17 mouse cellular contexts compared by ENCODE assay signal in genomic region chr4:149150256-149150655, GRCm38 (mm10). TPM values are rescaled to one million over a fixed set of nuclear protein-coding genes. Genes with fewer than 3 reads are reported as not detected.
DNase-seq lines count a peak whose midpoint lies in the region; ATAC-seq and TF ChIP-seq lines count a peak whose summit lies in the region.
"Had no signal": no experiment of that assay in that cellular context is flagged by ENCODE, and none has a peak within 500 bp of the region (broad histone marks: within the 10 kb centered on the region; RNA-seq: fewer than 3 reads in every experiment).

No protein-coding gene starts in this region.

- WGBS in kidney, postnatal 0 days = 48% methylated on average over 11 of the region's 11 CpGs
- 66% methylated on average over 11 of the region's 11 CpGs for WGBS in liver, embryonic 14.5 days (ENCODE audit: insufficient replicate concordance)

- no peak overlapping the region for H3K4me2 ChIP-seq in kidney, postnatal 0 days (ENCODE audit: low read length)
- H3K4me2 ChIP-seq in liver, embryonic 14.5 days (ENCODE audit: low read depth) = no peak overlapping the region
- H3K4me2 ChIP-seq: embryonic facial prominence, embryonic 13.5 days; heart, embryonic 13.5 days; limb, embryonic 15.5 days; midbrain, embryonic 12.5 days had no signal

- H3K4me3 ChIP-seq in kidney, postnatal 0 days (replicated peaks; ENCODE audit: low read depth, low read length) = no peak overlapping the region
- H3K4me3 ChIP-seq in liver, embryonic 14.5 days (ENCODE audit: insufficient read depth in 1 of 2, low read depth in 2 of 2, low read length in 2 of 2) = no peak overlapping the region
- H3K4me3 ChIP-seq: embryonic facial prominence, embryonic 13.5 days; heart, embryonic 13.5 days; hindbrain, embryonic 10.5 days; limb, embryonic 15.5 days; midbrain, embryonic 12.5 days had no signal

- no peak overlapping the region for H3K9ac ChIP-seq in kidney, postnatal 0 days (ENCODE audit: low read depth, low read length)
- H3K9ac ChIP-seq in liver, embryonic 14.5 days (replicated peaks) = no peak overlapping the region
- H3K9ac ChIP-seq: embryonic facial prominence, embryonic 13.5 days; heart, embryonic 13.5 days; limb, embryonic 15.5 days; midbrain, embryonic 12.5 days had no signal

- TF ChIP-seq CTCF in kidney, postnatal 0 days (IDR thresholded peaks at IDR 0.05; ENCODE audit: low read depth) = no peak
- TF ChIP-seq CTCF in liver, embryonic 14.5 days (IDR thresholded peaks at IDR 0.05; ENCODE audit: low read depth) = no peak

- H3K27me3 ChIP-seq in kidney, postnatal 0 days (ENCODE audit: insufficient read depth, low read length) = no peaks in the 10 kb centered on the region
- H3K27me3 ChIP-seq in liver, embryonic 14.5 days (ENCODE audit: control insufficient read depth, insufficient read depth, low read length) = no peaks in the 10 kb centered on the region
- H3K27me3 ChIP-seq: embryonic facial prominence, embryonic 13.5 days; heart, embryonic 13.5 days; limb, embryonic 15.5 days; midbrain, embryonic 12.5 days had no signal

- TF ChIP-seq EP300 in liver, embryonic 14.5 days (IDR thresholded peaks at IDR 0.05; ENCODE audit: low read depth) = no peak

- peak; percentile 78 for DNase-seq in adrenal gland, adult 2 months
- DNase-seq in adrenal gland, adult 18-20 months (ENCODE audit: low spot score in 2 of 2) = no peak
- no peak for DNase-seq in kidney, postnatal 0 days (ENCODE audit: low spot score)
- DNase-seq in kidney, postnatal 14 days = no peak
- DNase-seq in adrenal gland, adult 8-10 months = peak; percentile 61
- no peak for DNase-seq in liver, embryonic 14.5 days (ENCODE audit: low read depth in 3 of 3, low spot score in 3 of 3)
- no peak for DNase-seq in urinary bladder, postnatal 25 days (ENCODE audit: low spot score)
- DNase-seq in right cerebral cortex, adult 18-20 months = no peak
- DNase-seq: cerebellum, adult 11 months; kidney, adult 2 months had no signal

- peaks cover 39% of the 10 kb centered on the region for H3K36me3 ChIP-seq in kidney, postnatal 0 days (ENCODE audit: insufficient read depth, low read length)
- H3K36me3 ChIP-seq in liver, embryonic 14.5 days (replicated peaks; ENCODE audit: control insufficient read depth, insufficient read depth, low read depth) = peaks cover 32% of the 10 kb centered on the region

- H3K9me3 ChIP-seq in kidney, postnatal 0 days (replicated peaks; ENCODE audit: low read length) = no peaks in the 10 kb centered on the region
- no peaks in the 10 kb centered on the region for H3K9me3 ChIP-seq in liver, embryonic 14.5 days (ENCODE audit: control insufficient read depth, low read length)
- H3K9me3 ChIP-seq: embryonic facial prominence, embryonic 13.5 days; limb, embryonic 15.5 days had no signal

- H3K4me1 ChIP-seq in kidney, postnatal 0 days (replicated peaks; ENCODE audit: insufficient read depth, low read length) = no peaks in the 10 kb centered on the region
- peaks cover 0 to 13% of the 10 kb centered on the region in 2 experiments; a peak in 2 of 4 replicates for H3K4me1 ChIP-seq in liver, embryonic 14.5 days (replicated peaks; ENCODE audit: control insufficient read depth in 2 of 2, insufficient read depth in 2 of 2, low read length in 1 of 2)
- H3K4me1 ChIP-seq: midbrain, embryonic 12.5 days had no signal

- ATAC-seq in kidney, postnatal 0 days (replicated peaks; ENCODE audit: low FRiP score, low read depth) = peak; percentile 71
- ATAC-seq in liver, embryonic 14.5 days (ENCODE audit: insufficient read depth) = peak; percentile 23; the same call in 1 of the 2 replicates

- H3K27ac ChIP-seq in kidney, postnatal 0 days = no peak overlapping the region
- no peak overlapping the region for H3K27ac ChIP-seq in liver, embryonic 14.5 days
- H3K27ac ChIP-seq: heart, embryonic 13.5 days; hindbrain, embryonic 10.5 days; midbrain, embryonic 12.5 days had no signal

RNA-seq across cellular contexts. Expression of gene Cenps, which starts 12.8 kb away (rescaled TPM):
- 10 to 100 TPM; 11.5 to 13.0 TPM for total RNA-seq in adrenal gland, adult 2 months (2021)
- polyA plus RNA-seq in adrenal gland, adult 2 months (2012; rRNA removed) = 0.35 and 2.7 TPM in 2 replicates
- 10 to 100 TPM in 1 of 2 experiments, 1 to 10 TPM in 1; 9.9 to 10.2 TPM for total RNA-seq in adrenal gland, adult 18-20 months (2021)
- polyA plus RNA-seq in kidney, postnatal 0 days (2015; fragmentation: Nextera tagmentation; extraction: Ambion mirVana) = 25.3 and 28.3 TPM in 2 replicates
- 10 to 100 TPM; 10.3 to 21.1 (median 14.9) TPM for total RNA-seq in adrenal gland, adult 8-10 months (2022)
- polyA plus RNA-seq in liver, embryonic 14.5 days (2012; rRNA removed) = 7.6 and 12.3 TPM in 2 replicates
- polyA plus RNA-seq in liver, embryonic 14.5 days (2014; fragmentation: Nextera tagmentation; extraction: Ambion mirVana) = 17.3 and 18.0 TPM in 2 replicates

RNA-seq across cellular contexts. Expression of gene Pgd, which starts 16.3 kb away (rescaled TPM):
- total RNA-seq in adrenal gland, adult 2 months (2021) = 100 to 1,000 TPM; 225 to 340 TPM
- 201 and 255 TPM in 2 replicates for polyA plus RNA-seq in adrenal gland, adult 2 months (2012; rRNA removed)
- 100 to 1,000 TPM; 330 to 533 TPM for total RNA-seq in adrenal gland, adult 18-20 months (2021)
- 95.4 and 101 TPM in 2 replicates for polyA plus RNA-seq in kidney, postnatal 0 days (2015; fragmentation: Nextera tagmentation; extraction: Ambion mirVana)
- 100 to 1,000 TPM; 167 to 272 (median 233) TPM for total RNA-seq in adrenal gland, adult 8-10 months (2022)
- polyA plus RNA-seq in liver, embryonic 14.5 days (2012; rRNA removed) = 41.8 and 44.6 TPM in 2 replicates
- 23.2 and 25.5 TPM in 2 replicates for polyA plus RNA-seq in liver, embryonic 14.5 days (2014; fragmentation: Nextera tagmentation; extraction: Ambion mirVana)

RNA-seq across cellular contexts. Expression of gene Cort, which starts 23.7 kb away (rescaled TPM):
- total RNA-seq in adrenal gland, adult 2 months (2021) = 1 to 10 TPM; 1.2 TPM
- not detected in 2 replicates for polyA plus RNA-seq in adrenal gland, adult 2 months (2012; rRNA removed)
- 1 to 10 TPM in 1 of 2 experiments, under 1 TPM in 1; 0.80 to 1.5 TPM for total RNA-seq in adrenal gland, adult 18-20 months (2021)
- polyA plus RNA-seq in kidney, postnatal 0 days (2015; fragmentation: Nextera tagmentation; extraction: Ambion mirVana) = 0.18 TPM in 1 of 2 replicates, not detected in the other
- total RNA-seq in adrenal gland, adult 8-10 months (2022) = 1 to 10 TPM in 3 of 4 experiments, under 1 TPM in 1; 0.90 to 4.7 (median 2.1) TPM
- not detected in 2 replicates for polyA plus RNA-seq in liver, embryonic 14.5 days (2012; rRNA removed)
- polyA plus RNA-seq in liver, embryonic 14.5 days (2014; fragmentation: Nextera tagmentation; extraction: Ambion mirVana) = not detected in 2 replicates
- total RNA-seq: common myeloid progenitor, adult 5-6 weeks had no signal
- polyA plus RNA-seq: heart, embryonic 13.5 days; kidney, adult 2 months; limb, embryonic 15.5 days; urinary bladder, adult 2 months had no signal

RNA-seq across cellular contexts. Expression of gene Dffa, which starts 46.3 kb away (rescaled TPM):
- total RNA-seq in adrenal gland, adult 2 months (2021) = 10 to 100 TPM; 19.2 to 26.1 TPM
- polyA plus RNA-seq in adrenal gland, adult 2 months (2012; rRNA removed) = 9.8 and 11.6 TPM in 2 replicates
- 10 to 100 TPM; 22.1 to 23.5 TPM for total RNA-seq in adrenal gland, adult 18-20 months (2021)
- polyA plus RNA-seq in kidney, postnatal 0 days (2015; fragmentation: Nextera tagmentation; extraction: Ambion mirVana) = 30.3 and 32.9 TPM in 2 replicates
- total RNA-seq in adrenal gland, adult 8-10 months (2022) = 10 to 100 TPM; 25.3 to 31.7 (median 26.4) TPM
- 11.2 and 13.1 TPM in 2 replicates for polyA plus RNA-seq in liver, embryonic 14.5 days (2012; rRNA removed)
- polyA plus RNA-seq in liver, embryonic 14.5 days (2014; fragmentation: Nextera tagmentation; extraction: Ambion mirVana) = 13.2 and 13.6 TPM in 2 replicates

RNA-seq across cellular contexts. Expression of gene Pex14, which starts 50.6 kb away (rescaled TPM):
- 10 to 100 TPM; 77.8 to 81.4 TPM for total RNA-seq in adrenal gland, adult 2 months (2021)
- polyA plus RNA-seq in adrenal gland, adult 2 months (2012; rRNA removed) = 110 and 111 TPM in 2 replicates
- 10 to 100 TPM; 64.7 to 66.8 TPM for total RNA-seq in adrenal gland, adult 18-20 months (2021)
- 55.6 and 61.6 TPM in 2 replicates for polyA plus RNA-seq in kidney, postnatal 0 days (2015; fragmentation: Nextera tagmentation; extraction: Ambion mirVana)
- total RNA-seq in adrenal gland, adult 8-10 months (2022) = 10 to 100 TPM; 63.2 to 74.7 (median 67.3) TPM
- polyA plus RNA-seq in liver, embryonic 14.5 days (2012; rRNA removed) = 11.4 and 12.2 TPM in 2 replicates
- 14.9 and 15.4 TPM in 2 replicates for polyA plus RNA-seq in liver, embryonic 14.5 days (2014; fragmentation: Nextera tagmentation; extraction: Ambion mirVana)

Comparison
In these comparisons a context has a peak if more than half of its experiments do, and no peak if none do; other contexts are left out.
1. DNase-seq: peak in adrenal gland, adult 2 months (single experiment) and adrenal gland, adult 8-10 months (single experiment); none in adrenal gland, adult 18-20 months (0 of 2), kidney, postnatal 0 days (single experiment), kidney, postnatal 14 days (single experiment), liver, embryonic 14.5 days (0 of 3), urinary bladder, postnatal 25 days (single experiment) and right cerebral cortex, adult 18-20 months (single experiment).